ENCODE assay signal across 8 mouse cellular contexts in genomic region chr17:87797688-87798291, GRCm38 (mm10). TPM values are rescaled to one million over a fixed set of nuclear protein-coding genes. Genes with fewer than 3 reads are reported as not detected.
A peak's percentile ranks its signal among the peaks of the same experiment; 100 is the strongest.
DNase-seq lines count a peak whose midpoint lies in the region; ATAC-seq and TF ChIP-seq lines count a peak whose summit lies in the region.

Kcnk12 (minus strand) TSS chr17:87797994.

- DNase-seq in spleen, adult 2 months (ENCODE audit: low read depth in 1 of 2, low spot score in 2 of 2), result no peak
- DNase-seq in spleen, postnatal 36 days (ENCODE audit: low spot score in 2 of 2), result no peak
- DNase-seq in embryo, embryonic 10 days (ENCODE audit: low spot score), result peak; percentile 75
- peak; percentile 9 to 20 for DNase-seq in heart, postnatal 10 days
- DNase-seq in layer of hippocampus, adult 18-20 months (ENCODE audit: low spot score in 2 of 2), result peak; percentile 86
- DNase-seq in liver, postnatal 0 days, result peak; percentile 43
- peak; percentile 82 to 85 for DNase-seq in right cerebral cortex, postnatal 10 days (ENCODE audit: low spot score in 2 of 2)

- H3K4me1 ChIP-seq in spleen, adult 2 months (ENCODE audit: control insufficient read depth, insufficient read depth, insufficient read length), result peaks cover 7% of the 10 kb centered on the region
- peaks cover 19% of the 10 kb centered on the region for H3K4me1 ChIP-seq in liver, postnatal 0 days (ENCODE audit: insufficient read depth)

- peak; percentile 45 for ATAC-seq in liver, postnatal 0 days
- ATAC-seq in monocyte, adult 5-6 weeks (replicated peaks; ENCODE audit: insufficient number of reproducible peaks, low FRiP score, low TSS enrichment, poor library complexity, severe bottlenecking), result no peak

- peak within 1 kb of the TSS; percentile 28 for H3K4me3 ChIP-seq in spleen, adult 2 months (ENCODE audit: extremely low read depth, insufficient read depth, insufficient read length)
- peak within 1 kb of the TSS; percentile 47 for H3K4me3 ChIP-seq in liver, postnatal 0 days (ENCODE audit: low read depth, low read length)

- no peaks in the 10 kb centered on the region for H3K36me3 ChIP-seq in spleen, adult 2 months (ENCODE audit: control insufficient read depth, insufficient read depth, low read length)
- H3K36me3 ChIP-seq in liver, postnatal 0 days (replicated peaks; ENCODE audit: insufficient read depth, low read length), result no peaks in the 10 kb centered on the region

- H3K9ac ChIP-seq in liver, postnatal 0 days (replicated peaks), result no peak within 1 kb of the TSS

- under 1% methylated on average over 46 of the region's 46 CpGs for WGBS in spleen, adult 2 months
- under 1% methylated on average over 35 of the region's 46 CpGs for WGBS in liver, postnatal 0 days (ENCODE audit: insufficient replicate concordance)

- peak within 1 kb of the TSS; percentile 76 for H3K4me2 ChIP-seq in liver, postnatal 0 days (ENCODE audit: low read depth, low read length)

- no peak for TF ChIP-seq CTCF in spleen, adult 2 months (IDR thresholded peaks at IDR 0.05; ENCODE audit: extremely low read depth, insufficient read depth, insufficient read length, insufficient replicate concordance)
- TF ChIP-seq CTCF in liver, postnatal 0 days (IDR thresholded peaks at IDR 0.05; ENCODE audit: low read depth), result peak; percentile 21; the same call in 1 of the 2 replicates

- no peak for TF ChIP-seq POLR2A in spleen, adult 2 months (IDR thresholded peaks at IDR 0.05; ENCODE audit: low read depth, low read length)

- no peak for TF ChIP-seq EP300 in liver, postnatal 0 days (IDR thresholded peaks at IDR 0.05; ENCODE audit: low read depth)

- no peaks in the 10 kb centered on the region for H3K9me3 ChIP-seq in liver, postnatal 0 days (ENCODE audit: low read length)

- peaks cover 21% of the 10 kb centered on the region for H3K27me3 ChIP-seq in spleen, adult 2 months (ENCODE audit: control insufficient read depth, insufficient read depth, low read length)
- peaks cover 51% of the 10 kb centered on the region for H3K27me3 ChIP-seq in liver, postnatal 0 days (ENCODE audit: insufficient read depth, low read length)

- intact Hi-C loops in heart, postnatal 10 days (cut with DNase I), result no loop called here

- H3K27ac ChIP-seq in spleen, adult 2 months (ENCODE audit: insufficient read depth, low read length), result no peak within 1 kb of the TSS
- no peak within 1 kb of the TSS for H3K27ac ChIP-seq in liver, postnatal 0 days (ENCODE audit: low read depth)

RNA-seq across cellular contexts. Expression of gene Kcnk12, which starts in this region (rescaled TPM):
- polyA plus RNA-seq in spleen, adult 2 months (2012; rRNA removed), result 1.1 and 1.5 TPM in 2 replicates
- under 1 TPM in 1 of 2 experiments, not detected in 1; 0.12 TPM for total RNA-seq in heart, postnatal 10 days (2021)
- total RNA-seq in layer of hippocampus, adult 18-20 months (2021), result 10 to 100 TPM; 23.7 to 25.2 TPM
- 0.52 and 1.2 TPM in 2 replicates for polyA plus RNA-seq in liver, postnatal 0 days (2015; fragmentation: Nextera tagmentation; extraction: Ambion mirVana)
- total RNA-seq in monocyte, adult 5-6 weeks (2017), result not detected in 3 replicates

Comparison
In these comparisons a context has a peak if more than half of its experiments do, and no peak if none do; other contexts are left out.
1. RNA of gene Kcnk12 (total RNA-seq): 23.7 to 25.2 TPM in layer of hippocampus, adult 18-20 months; 0.12 TPM in heart, postnatal 10 days and not detected in monocyte, adult 5-6 weeks; every median in the first group is over 10 times any median in the second.
2. Peak in DNase-seq in heart, postnatal 10 days; RNA of the gene not detected or under 1 TPM.
3. DNase-seq: peak in embryo, embryonic 10 days (single experiment), layer of hippocampus, adult 18-20 months (2 of 2), liver, postnatal 0 days (single experiment) and right cerebral cortex, postnatal 10 days (2 of 2); none in spleen, adult 2 months (0 of 2) and spleen, postnatal 36 days (0 of 2).